Mouse (Mus musculus) olfactory bulb, adult 2 months (tissue): ENCODE data around the gene Gm42791.

ENCODE experiments used
- CTCF ChIP-seq: fragments of 200-500 bp; IDR thresholded peaks from 2 replicates; pipeline ENCODE4 v1.5.1; 2012; ENCODE audit warnings: low read depth, mild to moderate bottlenecking, low read length, moderate library complexity; ENCODE audit not compliant: insufficient read depth
- POLR2A ChIP-seq: fragments of 200-500 bp; IDR thresholded peaks from 2 replicates; pipeline ENCODE4 v1.6.1; 2012; ENCODE audit warnings: mild to moderate bottlenecking, low read depth, low read length, moderate library complexity; ENCODE audit not compliant: insufficient read depth

- no peak for TF ChIP-seq POLR2A
- TF ChIP-seq CTCF = no peak
Observed at GRCm38 (mm10) chr5:148931301-148931700, 63.6 kb downstream of the Gm42791 start.
